Mouse (Mus musculus) T-helper 2 cell (primary cell): Measurements from ENCODE around the gene Lrrc74a.

Experiments used
- in situ Hi-C: fragments of 300-600 bp; cut with MboI, MseI; formaldehyde crosslinking; loops from one replicate; pipeline ENCODE4 v1.15.1; 2025; ENCODE audit warnings: high pct_unique_total_duplicates

The Lrrc74a gene

GRCm38 (mm10) chr12:86786149-86787019 lies 52.2 kb downstream of the Lrrc74a start:
- in situ Hi-C loops: no loop called here

DNA sequence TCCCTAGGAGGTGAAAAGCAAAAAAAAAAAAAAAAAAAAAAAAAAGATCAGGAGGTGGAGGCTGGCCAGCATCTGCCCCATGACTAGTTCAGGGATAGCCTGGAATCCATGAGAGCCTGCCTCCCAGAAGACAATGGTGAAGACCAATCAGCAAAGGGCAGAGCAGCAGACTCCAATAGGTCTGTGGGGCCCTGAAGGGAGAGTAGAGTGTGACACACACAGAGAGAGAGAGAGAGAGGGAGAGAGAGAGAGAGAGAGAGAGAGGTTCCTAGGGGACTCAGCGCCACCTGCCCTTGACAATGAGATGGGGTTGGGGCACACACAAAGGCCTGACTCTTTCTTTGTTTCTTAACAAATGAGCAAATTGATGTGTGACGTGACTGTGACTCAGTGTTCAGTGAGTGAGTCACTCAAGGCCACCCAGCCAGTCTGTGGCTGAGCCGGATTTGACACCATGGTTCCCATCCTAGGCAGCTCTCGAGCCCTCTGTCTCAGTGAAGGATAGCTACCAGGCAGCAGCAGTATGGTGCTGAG lies 52.9 kb downstream of the Lrrc74a start:
- in situ Hi-C loops: no loop called here

GRCm38 (mm10) chr12:86790100-86790848 lies 56.1 kb downstream of the Lrrc74a start:
- in situ Hi-C loops: loop anchor here (5.0 kb wide), 1 partner anchor 117 kb away; no protein-coding TSS in a partner anchor

GRCm38 (mm10) chr12:86790849-86791127 lies 56.6 kb downstream of the Lrrc74a start:
- in situ Hi-C loops: loop anchor here (5.0 kb wide), 1 partner anchor 117 kb away; no protein-coding TSS in a partner anchor

GRCm38 (mm10) chr12:86791987-86792386 lies 57.8 kb downstream of the Lrrc74a start:
- in situ Hi-C loops: loop anchor here (5.0 kb wide), 1 partner anchor 115 kb away; no protein-coding TSS in a partner anchor

DNA sequence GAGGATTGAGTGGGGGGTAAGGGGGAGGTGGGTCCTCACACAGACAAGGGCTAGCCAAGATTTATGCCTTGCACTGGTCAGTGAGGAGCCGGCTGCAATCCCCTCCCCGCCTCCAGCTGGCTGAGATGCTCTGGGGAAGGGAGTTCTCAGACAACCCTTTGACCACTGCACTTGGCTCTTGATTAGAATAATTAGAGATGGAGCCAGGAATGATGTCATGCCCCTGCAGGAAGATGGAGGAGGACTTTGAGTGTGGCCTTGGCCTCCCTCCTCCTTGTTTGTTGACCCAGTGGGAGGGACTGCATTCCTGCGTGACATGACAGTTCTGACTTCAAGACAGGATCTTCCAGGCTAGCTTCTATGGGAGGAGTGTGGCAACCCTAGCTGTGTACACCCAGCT lies 59.7 kb downstream of the Lrrc74a start:
- in situ Hi-C loops: loop anchor here (5.0 kb wide), 1 partner anchor 113 kb away; no protein-coding TSS in a partner anchor

GRCm38 (mm10) chr12:86794331-86794730 lies 60.2 kb downstream of the Lrrc74a start:
- in situ Hi-C loops: loop anchor here (5.0 kb wide), 1 partner anchor 113 kb away; no protein-coding TSS in a partner anchor

GRCm38 (mm10) chr12:86795076-86795837 lies 61.1 kb downstream of the Lrrc74a start:
- in situ Hi-C loops: no loop called here

GRCm38 (mm10) chr12:86795838-86796232 lies 61.7 kb downstream of the Lrrc74a start:
- in situ Hi-C loops: no loop called here

GRCm38 (mm10) chr12:86796351-86796750 lies 62.2 kb downstream of the Lrrc74a start:
- in situ Hi-C loops: no loop called here

DNA sequence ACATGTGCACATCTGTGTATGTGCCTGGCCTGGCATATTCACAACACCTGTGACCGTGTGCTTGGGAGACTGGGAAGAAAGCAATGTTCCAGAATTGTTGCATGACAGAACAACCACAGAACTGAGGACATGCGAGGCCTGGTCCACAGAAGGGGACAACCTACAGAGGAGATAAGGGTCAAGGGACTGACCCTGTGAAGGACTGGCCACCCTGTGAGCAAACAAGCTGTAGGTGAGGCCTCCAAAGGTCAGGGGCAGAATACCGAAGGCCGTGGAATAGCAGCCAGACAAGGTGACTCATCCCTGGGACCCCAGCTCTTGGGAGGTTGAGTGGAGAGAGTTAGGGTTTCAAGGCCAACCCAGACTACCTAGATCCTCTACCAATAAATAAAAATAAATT lies 63.6 kb downstream of the Lrrc74a start:
- in situ Hi-C loops: no loop called here

GRCm38 (mm10) chr12:86798773-86799540 lies 64.8 kb downstream of the Lrrc74a start:
- in situ Hi-C loops: no loop called here

DNA sequence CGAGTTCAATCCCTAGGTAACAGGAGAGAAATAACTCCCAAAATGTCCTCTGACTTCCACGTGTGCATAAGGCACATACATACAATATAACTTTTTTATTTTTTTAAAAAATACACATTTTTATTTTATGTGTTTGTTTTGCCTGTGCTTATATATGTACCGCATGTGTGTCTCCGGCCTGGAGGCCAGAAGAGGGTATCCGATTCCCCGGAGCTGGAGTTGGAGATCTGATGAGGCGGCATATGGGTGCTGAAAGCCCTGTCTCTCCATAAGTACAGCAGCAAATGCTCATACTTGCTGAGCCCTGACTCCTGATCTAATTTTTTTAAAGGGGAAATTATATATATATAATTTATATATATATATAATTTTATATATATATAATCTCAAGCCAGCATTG lies 65.6 kb downstream of the Lrrc74a start:
- in situ Hi-C loops: no loop called here

DNA sequence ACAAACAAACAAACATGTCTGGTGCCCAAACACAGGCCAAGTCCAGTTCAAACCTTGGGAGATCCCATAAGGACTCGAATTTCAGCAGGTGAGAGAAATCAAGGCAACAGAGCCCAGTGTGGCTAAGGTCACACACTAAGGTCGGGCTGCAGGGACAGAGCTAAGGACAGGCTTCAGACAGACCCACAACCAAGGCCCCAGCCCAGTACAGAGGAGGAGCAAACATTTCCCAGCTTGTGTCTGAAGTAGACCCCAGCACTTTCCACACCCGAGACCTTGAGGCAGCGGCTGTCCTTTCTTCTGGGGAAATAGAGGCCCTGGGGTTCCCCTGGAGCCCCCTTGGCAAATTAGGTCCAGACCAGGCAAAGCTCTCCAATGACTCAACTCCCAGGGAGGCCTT lies 66.2 kb downstream of the Lrrc74a start:
- in situ Hi-C loops: no loop called here

DNA sequence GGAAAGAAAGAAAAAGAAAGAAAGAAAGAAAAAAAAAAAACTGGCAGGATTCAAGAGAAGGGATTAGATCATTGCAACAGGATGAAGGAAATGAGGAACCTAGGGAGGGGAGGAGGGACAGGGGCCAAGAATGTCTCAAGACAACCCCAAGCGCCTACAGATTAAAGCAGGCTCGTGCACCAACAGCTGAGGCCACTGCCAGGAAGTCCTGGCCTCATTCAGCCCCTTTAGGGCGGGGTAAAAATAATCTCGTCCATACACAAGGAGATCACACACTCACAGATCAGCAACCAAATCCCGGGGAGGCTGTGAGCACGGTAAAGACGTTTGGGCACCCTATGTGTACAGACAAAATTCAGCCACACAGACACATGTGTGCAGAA lies 66.6 kb downstream of the Lrrc74a start:
- in situ Hi-C loops: no loop called here

DNA sequence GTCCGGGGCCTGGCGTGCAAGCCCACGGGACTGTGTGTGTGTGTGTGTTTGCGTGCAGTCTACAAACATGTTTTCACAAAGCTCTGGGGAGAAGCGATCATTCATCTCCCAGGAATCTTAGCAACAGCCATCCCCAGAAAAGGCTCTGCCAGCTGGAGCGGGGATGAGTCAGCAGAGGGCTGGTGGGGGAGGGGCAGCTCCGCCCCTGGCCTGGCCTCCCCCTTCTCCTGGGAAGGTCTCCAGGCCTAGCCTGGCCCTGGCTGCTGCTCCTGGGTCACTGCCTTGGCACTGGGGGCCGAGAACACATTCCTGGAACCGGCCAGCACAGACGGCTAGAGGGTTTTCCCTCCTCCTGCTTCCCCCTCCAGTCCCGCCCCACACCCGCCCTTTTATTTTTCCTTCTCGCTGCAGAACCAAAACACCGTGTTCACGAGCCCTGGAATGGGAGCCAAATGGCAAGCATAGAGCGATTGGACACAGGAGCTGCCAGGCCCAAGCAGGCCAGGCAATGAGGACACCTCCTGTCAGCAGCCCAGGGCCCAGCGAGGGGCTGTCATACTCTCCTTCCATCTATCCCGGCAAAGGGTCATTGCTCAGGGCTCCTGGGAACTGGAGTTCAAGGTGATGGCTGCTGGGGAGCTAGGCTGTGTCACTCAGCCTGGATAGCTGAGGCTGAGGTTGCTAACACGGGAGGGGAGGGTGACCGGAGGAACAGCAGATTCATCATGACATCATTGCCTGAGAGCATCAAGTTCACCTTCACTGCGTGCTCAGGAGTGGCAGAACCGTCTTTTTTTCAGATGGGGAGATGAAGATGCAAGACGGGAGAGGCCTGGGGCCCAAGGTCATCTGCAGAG lies 67.2 kb downstream of the Lrrc74a start:
- in situ Hi-C loops: no loop called here

DNA sequence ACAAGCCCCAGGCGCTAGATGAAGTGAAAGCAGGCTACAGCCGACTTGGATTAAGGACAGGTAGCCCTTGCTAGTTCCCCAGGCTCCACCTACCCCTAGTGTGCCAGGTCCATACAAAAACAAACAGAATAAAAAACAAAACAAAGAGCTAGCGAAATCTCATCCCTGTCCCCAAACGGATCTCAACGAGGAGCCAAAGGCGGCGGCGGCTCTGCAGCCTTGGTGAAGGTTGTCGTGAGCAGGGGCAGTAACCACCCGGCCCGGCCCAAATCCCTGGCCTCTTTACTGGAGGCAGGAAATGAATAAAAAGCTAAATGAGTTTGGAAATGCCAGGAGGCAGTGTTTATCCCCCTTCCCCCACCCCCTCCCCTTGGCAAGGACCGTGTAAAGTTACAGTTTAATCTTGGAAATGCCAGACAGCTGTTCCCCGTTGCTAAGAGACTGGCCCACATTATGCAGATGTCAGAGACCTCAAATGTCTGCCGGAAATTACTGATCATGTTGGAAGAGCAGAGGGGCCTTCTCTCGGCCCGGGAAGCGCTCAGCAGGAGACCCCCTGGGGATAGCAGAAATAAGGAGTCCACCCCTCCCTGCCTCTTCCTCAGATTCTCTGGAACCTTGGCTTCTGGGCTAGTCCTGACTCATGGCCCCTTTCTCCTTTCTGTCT lies 68.0 kb downstream of the Lrrc74a start:
- in situ Hi-C loops: no loop called here

DNA sequence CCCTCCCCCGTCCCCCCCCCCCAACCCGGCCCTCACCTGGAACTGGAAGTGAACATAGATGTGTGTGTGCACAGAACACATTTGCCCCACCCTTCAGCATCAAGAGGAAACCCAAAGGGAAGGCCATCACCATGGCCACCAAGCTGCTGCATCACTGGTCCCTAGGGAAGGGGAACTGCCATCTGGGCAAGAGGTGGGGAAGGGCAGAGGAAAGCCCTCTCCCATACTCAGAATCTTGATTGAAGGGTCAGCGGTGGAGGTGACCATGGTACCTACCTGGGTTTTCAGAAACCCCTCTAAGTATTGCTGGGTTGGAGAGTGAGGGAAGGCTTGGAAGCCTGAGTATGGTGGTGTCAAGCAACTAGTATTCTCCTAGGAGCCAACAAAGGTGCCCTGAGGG lies 68.7 kb downstream of the Lrrc74a start:
- in situ Hi-C loops: no loop called here

DNA sequence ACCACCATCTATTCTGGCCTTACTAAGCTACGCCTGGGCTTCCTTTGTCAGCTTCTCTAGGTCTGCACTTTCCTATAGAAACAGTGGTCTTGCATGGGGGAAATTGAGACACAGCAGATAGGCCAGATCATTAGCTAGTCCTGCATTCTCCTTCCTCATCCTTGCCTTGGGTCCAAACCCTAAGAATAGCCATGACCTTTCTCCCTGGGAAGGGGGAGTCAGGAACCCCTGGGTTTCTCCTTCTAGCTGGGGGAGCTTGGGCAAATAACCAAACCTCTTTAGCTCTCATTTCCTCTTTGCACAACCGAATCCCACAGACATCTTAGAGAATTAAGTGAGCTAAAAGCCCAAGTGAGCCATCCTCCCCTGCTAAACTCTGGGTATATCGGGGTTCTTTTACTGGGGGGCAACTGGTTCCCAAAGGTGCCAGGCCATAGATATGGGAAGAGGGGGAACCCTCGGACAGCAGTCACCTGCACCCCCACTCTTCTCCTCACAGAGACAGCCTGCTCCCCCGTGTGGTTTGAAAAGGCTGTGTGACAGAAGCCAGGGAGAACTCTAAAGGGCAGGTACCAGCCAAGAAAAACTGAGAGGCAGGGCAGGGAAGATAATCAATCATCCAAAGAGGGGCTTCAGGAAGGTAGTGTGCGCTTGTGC lies 69.6 kb downstream of the Lrrc74a start:
- in situ Hi-C loops: no loop called here
